Mouse (Mus musculus) hindbrain, embryonic 16.5 days (tissue): ENCODE measurements at regions not wholly inside any gene's neighbourhood (a gene's known extent, or its start where the extent isn't known, plus 50 kb on each side); places are given as distances from the start of the nearest gene placed in this dataset.

Source experiments
- ATAC-seq: fragments of 200-750 bp; cut with Nextera tagmentation; 2 replicates; pipeline ENCODE4 v1.8.0; 2017; ENCODE audit warnings: moderate TSS enrichment, moderate library complexity
- H3K27ac ChIP-seq: fragments of 300-500 bp; sonication (generic); 2 replicates; pipeline ENCODE4 v1.5.1; 2014; ENCODE audit warnings: low read depth, mild to moderate bottlenecking, control low read depth, low read length, moderate library complexity
- H3K27me3 ChIP-seq: fragments of 300-500 bp; sonication (generic); replicated peaks from 2 replicates; pipeline ENCODE4 v1.6.1; 2014; ENCODE audit warnings: low read length; ENCODE audit not compliant: control insufficient read depth, insufficient read depth
- H3K36me3 ChIP-seq: fragments of 300-500 bp; sonication (generic); 2 replicates; pipeline ENCODE4 v1.6.1; 2014; ENCODE audit warnings: mild to moderate bottlenecking, low read length, moderate library complexity, mixed read lengths; ENCODE audit not compliant: control insufficient read depth, insufficient read depth
- H3K4me1 ChIP-seq: fragments of 300-500 bp; sonication (generic); 2 replicates; pipeline ENCODE4 v1.6.1; 2014; ENCODE audit warnings: low read depth, low read length; ENCODE audit not compliant: control insufficient read depth, insufficient read depth
- H3K4me2 ChIP-seq: fragments of 300-500 bp; sonication (generic); 2 replicates; pipeline ENCODE4 v1.6.1; 2014; ENCODE audit warnings: mild to moderate bottlenecking, low read length, control low read depth, moderate library complexity
- H3K4me3 ChIP-seq: fragments of 300-500 bp; sonication (generic); 2 replicates; pipeline ENCODE4 v1.5.1; 2014; ENCODE audit warnings: mild to moderate bottlenecking, low read length, control low read depth, moderate library complexity
- H3K9ac ChIP-seq: fragments of 300-500 bp; sonication (generic); 2 replicates; pipeline ENCODE4 v1.6.1; 2014; ENCODE audit warnings: low read depth, mild to moderate bottlenecking, control low read depth, low read length, moderate library complexity
- H3K9me3 ChIP-seq: fragments of 300-500 bp; sonication (generic); 2 replicates; pipeline ENCODE4 v1.6.1; 2014; ENCODE audit warnings: mild to moderate bottlenecking, low read length, moderate library complexity; ENCODE audit not compliant: control insufficient read depth
- WGBS: fragments of 180-500 bp; shearing (Covaris S2); extraction: QIAGEN DNeasy Blood & Tissue Kit; methylation state at CpG from one replicate; pipeline ENCODE4 v1.1.7; 2014; 5-methylcytosine and 5-hydroxymethylcytosine counted together

GRCm38 (mm10) chr5:126969373-126969772 is 272.2 kb upstream of the Tmem132c start:
- ATAC-seq, result no peak
- no peak overlapping the region for H3K4me2 ChIP-seq
- no peak overlapping the region for H3K4me3 ChIP-seq
- H3K27me3 ChIP-seq, result no peaks in the 10 kb centered on the region
- H3K9ac ChIP-seq, result no peak overlapping the region
- H3K27ac ChIP-seq, result no peak overlapping the region
- H3K4me1 ChIP-seq, result no peaks in the 10 kb centered on the region
- WGBS, result 85% methylated on average over 8 of the region's 8 CpGs
- H3K36me3 ChIP-seq, result no peaks in the 10 kb centered on the region
- no peaks in the 10 kb centered on the region for H3K9me3 ChIP-seq

GRCm38 (mm10) chr5:126971284-126971683 is 270.3 kb upstream of the Tmem132c start:
- no peaks in the 10 kb centered on the region for H3K9me3 ChIP-seq
- H3K27ac ChIP-seq, result no peak overlapping the region
- H3K36me3 ChIP-seq, result no peaks in the 10 kb centered on the region
- ATAC-seq, result no peak
- no peak overlapping the region for H3K4me2 ChIP-seq
- no peak overlapping the region for H3K4me3 ChIP-seq
- H3K4me1 ChIP-seq, result no peaks in the 10 kb centered on the region
- no peaks in the 10 kb centered on the region for H3K27me3 ChIP-seq
- 70% methylated on average over 2 of the region's 2 CpGs for WGBS
- no peak overlapping the region for H3K9ac ChIP-seq

- H3K36me3 ChIP-seq, result no peaks in the 10 kb centered on the region
- no peak for ATAC-seq
- no peaks in the 10 kb centered on the region for H3K4me1 ChIP-seq
- H3K4me2 ChIP-seq, result no peak overlapping the region
- no peaks in the 10 kb centered on the region for H3K27me3 ChIP-seq
- 71% methylated on average over 1 of the region's 1 CpGs for WGBS
- no peak overlapping the region for H3K27ac ChIP-seq
- H3K4me3 ChIP-seq, result no peak overlapping the region
- H3K9me3 ChIP-seq, result no peaks in the 10 kb centered on the region
- no peak overlapping the region for H3K9ac ChIP-seq
Measured at GRCm38 (mm10) chr5:126971981-126972380, 269.6 kb upstream of the Tmem132c start.

GRCm38 (mm10) chr5:126973425-126973824 is 268.2 kb upstream of the Tmem132c start:
- H3K4me2 ChIP-seq, result no peak overlapping the region
- ATAC-seq, result no peak
- H3K27ac ChIP-seq, result no peak overlapping the region
- no peaks in the 10 kb centered on the region for H3K36me3 ChIP-seq
- no peak overlapping the region for H3K4me3 ChIP-seq
- H3K27me3 ChIP-seq, result no peaks in the 10 kb centered on the region
- H3K4me1 ChIP-seq, result no peaks in the 10 kb centered on the region
- peaks cover 3% of the 10 kb centered on the region; the same call in 1 of the 2 replicates for H3K9me3 ChIP-seq
- 49% methylated on average over 3 of the region's 3 CpGs for WGBS
- no peak overlapping the region for H3K9ac ChIP-seq

GRCm38 (mm10) chr5:126974565-126974964 is 267.0 kb upstream of the Tmem132c start:
- Histone ChIP-seq H3K4me1 (no peaks in the 10 kb centered on the region), H3K4me3 (no peak overlapping the region), H3K9me3 (peaks cover 4% of the 10 kb centered on the region; the same call in 1 of the 2 replicates), H3K4me2 (no peak overlapping the region), H3K36me3 (no peaks in the 10 kb centered on the region), H3K27me3 (no peaks in the 10 kb centered on the region), H3K9ac (no peak overlapping the region), H3K27ac (no peak overlapping the region)
- WGBS, result 85% methylated on average over 3 of the region's 3 CpGs
- no peak for ATAC-seq

- Histone ChIP-seq H3K4me3 (no peak overlapping the region), H3K9me3 (no peaks in the 10 kb centered on the region), H3K27ac (no peak overlapping the region), H3K4me2 (no peak overlapping the region), H3K36me3 (no peaks in the 10 kb centered on the region), H3K27me3 (no peaks in the 10 kb centered on the region), H3K9ac (no peak overlapping the region), H3K4me1 (no peaks in the 10 kb centered on the region)
- ATAC-seq, result no peak
- WGBS, result 58% methylated on average over 6 of the region's 6 CpGs
Measured at GRCm38 (mm10) chr5:126995577-126995976, 246.0 kb upstream of the Tmem132c start.

GRCm38 (mm10) chr5:127014166-127014565 is 227.4 kb upstream of the Tmem132c start:
- H3K36me3 ChIP-seq, result no peaks in the 10 kb centered on the region

GRCm38 (mm10) chr5:127016467-127017060 is 225.0 kb upstream of the Tmem132c start:
- H3K27me3 ChIP-seq, result no peaks in the 10 kb centered on the region
- no peak overlapping the region for H3K9ac ChIP-seq
- no peak overlapping the region for H3K27ac ChIP-seq
- ATAC-seq, result peak; percentile 73
- no peaks in the 10 kb centered on the region for H3K4me1 ChIP-seq
- no peak overlapping the region for H3K4me2 ChIP-seq
- no peak overlapping the region for H3K4me3 ChIP-seq
- 0 out of 2 replicates have a peak, but pooled peaks cover 3% of the 10 kb centered on the region for H3K9me3 ChIP-seq
- no peaks in the 10 kb centered on the region for H3K36me3 ChIP-seq
- 33% methylated on average over 4 of the region's 4 CpGs for WGBS

More at GRCm38 (mm10) chr5:127014166-127014565, 227.4 kb upstream of the Tmem132c start:
- Histone ChIP-seq H3K4me3 (no peak overlapping the region), H3K9me3 (0 out of 2 replicates have a peak, but pooled peaks cover 2% of the 10 kb centered on the region), H3K27ac (no peak overlapping the region), H3K4me2 (no peak overlapping the region), H3K4me1 (no peaks in the 10 kb centered on the region), H3K9ac (no peak overlapping the region), H3K27me3 (no peaks in the 10 kb centered on the region)
- ATAC-seq, result no peak
- 72% methylated on average over 3 of the region's 3 CpGs for WGBS

- no peak overlapping the region for H3K4me2 ChIP-seq
- H3K4me3 ChIP-seq, result no peak overlapping the region
- no peak overlapping the region for H3K27ac ChIP-seq
- 0 out of 2 replicates have a peak, but pooled peaks cover 3% of the 10 kb centered on the region for H3K9me3 ChIP-seq
- no peaks in the 10 kb centered on the region for H3K36me3 ChIP-seq
- no peaks in the 10 kb centered on the region for H3K4me1 ChIP-seq
- no peak for ATAC-seq
- 73% methylated on average over 4 of the region's 4 CpGs for WGBS
- H3K9ac ChIP-seq, result no peak overlapping the region
- no peaks in the 10 kb centered on the region for H3K27me3 ChIP-seq
Measured at GRCm38 (mm10) chr5:127017971-127018370, 223.6 kb upstream of the Tmem132c start.
